Mouse (Mus musculus): Measurements from ENCODE around the gene Kazald1. TPM values are rescaled to one million over a fixed set of nuclear protein-coding genes. Genes with fewer than 3 reads are reported as not detected.

Gene Kazald1
- polyA plus RNA-seq, 1 experiment = 10.4 TPM

- Histone ChIP-seq H3K4me1 (ENCODE audit: control insufficient read depth, insufficient read depth, low read length) (peaks cover 4% of the 10 kb centered on the region; the same call in 1 of the 2 replicates), H3K4me3 (replicated peaks; ENCODE audit: extremely low read depth, low read depth, low read length) (no peak overlapping the region)
- no peak for TF ChIP-seq POLR2A (IDR thresholded peaks at IDR 0.05; ENCODE audit: borderline replicate concordance, extremely low read depth, low read depth, low read length)
- TF ChIP-seq CTCF (IDR thresholded peaks at IDR 0.05; ENCODE audit: insufficient read depth, low read length) = peak; percentile 42
- DNase-seq = peak; percentile 29
- WGBS = 21% methylated on average over 11 of the region's 11 CpGs
Observed at GRCm38 (mm10) chr19:45081841-45082550, 7.0 kb downstream of the Kazald1 start.

- H3K4me1 ChIP-seq (ENCODE audit: control insufficient read depth, insufficient read depth, low read length) = no peaks in the 10 kb centered on the region
- 18% methylated on average over 11 of the region's 11 CpGs for WGBS
- DNase-seq = no peak
- no peak overlapping the region for H3K4me3 ChIP-seq (replicated peaks; ENCODE audit: extremely low read depth, low read depth, low read length)
- TF ChIP-seq CTCF (IDR thresholded peaks at IDR 0.05; ENCODE audit: insufficient read depth, low read length) (no peak), POLR2A (IDR thresholded peaks at IDR 0.05; ENCODE audit: borderline replicate concordance, extremely low read depth, low read depth, low read length) (no peak)
Observed at GRCm38 (mm10) chr19:45097868-45098267, 22.8 kb downstream of the Kazald1 start.

DNA sequence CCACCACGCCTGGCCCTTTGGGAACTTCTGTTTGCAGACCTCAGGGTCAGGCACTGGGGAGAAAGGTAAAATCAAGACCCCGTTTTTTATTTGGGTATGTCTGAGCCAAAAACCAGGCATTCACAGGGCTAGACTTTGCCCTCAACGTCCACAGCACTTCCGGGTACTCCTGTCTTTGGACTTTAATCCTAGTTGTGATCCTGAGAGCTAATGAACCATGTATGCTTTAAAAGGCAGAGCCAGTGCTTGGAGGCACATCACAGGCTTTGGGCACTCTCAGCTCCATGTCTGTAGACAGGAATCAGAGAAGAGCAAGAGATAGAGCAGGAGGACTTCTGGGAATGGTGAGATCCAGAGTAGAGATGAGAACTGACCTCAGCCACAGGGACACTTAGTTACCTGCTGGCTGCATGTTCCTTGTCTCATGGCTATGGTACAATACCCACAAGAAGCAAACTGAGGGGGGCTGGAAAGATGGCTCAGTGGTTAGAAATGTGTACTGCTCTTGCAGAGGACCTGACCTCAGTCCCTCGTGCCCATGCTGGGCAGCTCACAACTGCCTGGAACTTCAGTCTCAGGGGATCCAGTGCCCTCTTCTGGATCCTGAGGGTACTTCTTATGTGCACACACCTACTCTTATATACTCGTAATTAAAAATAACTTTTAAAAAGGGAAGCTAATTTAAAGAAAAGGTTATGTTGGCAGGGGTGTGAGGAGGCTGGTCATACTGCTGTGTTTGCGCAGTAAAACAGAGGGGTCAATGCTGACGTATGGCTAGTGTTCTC is 25.6 kb downstream of the Kazald1 start:
- no peak for DNase-seq
- TF ChIP-seq CTCF (IDR thresholded peaks at IDR 0.05; ENCODE audit: insufficient read depth, low read length) = no peak
- TF ChIP-seq POLR2A (IDR thresholded peaks at IDR 0.05; ENCODE audit: borderline replicate concordance, extremely low read depth, low read depth, low read length) = no peak
- H3K4me3 ChIP-seq (replicated peaks; ENCODE audit: extremely low read depth, low read depth, low read length) = no peak overlapping the region
- no peaks in the 10 kb centered on the region for H3K4me1 ChIP-seq (ENCODE audit: control insufficient read depth, insufficient read depth, low read length)
- 73% methylated on average over 8 of the region's 8 CpGs for WGBS

- Histone ChIP-seq H3K4me1 (ENCODE audit: control insufficient read depth, insufficient read depth, low read length) (no peaks in the 10 kb centered on the region), H3K4me3 (replicated peaks; ENCODE audit: extremely low read depth, low read depth, low read length) (no peak overlapping the region)
- WGBS = 52% methylated on average over 1 of the region's 1 CpGs
- TF ChIP-seq CTCF (IDR thresholded peaks at IDR 0.05; ENCODE audit: insufficient read depth, low read length) = no peak
- no peak for TF ChIP-seq POLR2A (IDR thresholded peaks at IDR 0.05; ENCODE audit: borderline replicate concordance, extremely low read depth, low read depth, low read length)
- no peak for DNase-seq
Observed at GRCm38 (mm10) chr19:45105591-45105990, 30.6 kb downstream of the Kazald1 start.

GRCm38 (mm10) chr19:45106689-45107088 is 31.6 kb downstream of the Kazald1 start:
- DNase-seq = no peak
- no peaks in the 10 kb centered on the region for H3K4me1 ChIP-seq (ENCODE audit: control insufficient read depth, insufficient read depth, low read length)
- no peak overlapping the region for H3K4me3 ChIP-seq (replicated peaks; ENCODE audit: extremely low read depth, low read depth, low read length)
- TF ChIP-seq POLR2A (IDR thresholded peaks at IDR 0.05; ENCODE audit: borderline replicate concordance, extremely low read depth, low read depth, low read length) = no peak
- no peak for TF ChIP-seq CTCF (IDR thresholded peaks at IDR 0.05; ENCODE audit: insufficient read depth, low read length)
- 28% methylated on average over 6 of the region's 6 CpGs for WGBS

GRCm38 (mm10) chr19:45110681-45111080 is 35.6 kb downstream of the Kazald1 start:
- no peak for DNase-seq
- WGBS = 54% methylated on average over 8 of the region's 8 CpGs
- Histone ChIP-seq H3K4me3 (replicated peaks; ENCODE audit: extremely low read depth, low read depth, low read length) (no peak overlapping the region), H3K4me1 (ENCODE audit: control insufficient read depth, insufficient read depth, low read length) (no peaks in the 10 kb centered on the region)
- TF ChIP-seq POLR2A (IDR thresholded peaks at IDR 0.05; ENCODE audit: borderline replicate concordance, extremely low read depth, low read depth, low read length) = no peak
- TF ChIP-seq CTCF (IDR thresholded peaks at IDR 0.05; ENCODE audit: insufficient read depth, low read length) = no peak

DNA sequence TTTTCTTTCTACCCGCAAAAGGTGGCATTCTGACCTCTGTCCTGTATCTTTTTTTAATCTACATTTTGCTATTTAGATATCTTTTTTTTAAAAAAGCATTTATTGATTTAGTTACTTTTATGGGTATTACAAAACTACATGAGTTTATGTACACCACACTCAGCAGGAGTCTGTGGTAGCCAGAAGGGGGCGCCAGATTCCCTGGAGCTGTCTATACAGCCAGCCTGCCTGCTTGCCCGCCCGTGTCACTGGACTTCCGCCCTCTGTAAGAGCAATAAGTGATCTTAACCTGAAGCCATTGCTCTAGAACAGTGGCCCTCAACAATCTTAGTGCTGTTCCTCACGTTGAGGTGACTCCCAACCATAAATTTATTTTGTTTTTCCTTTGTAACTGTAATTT is 37.4 kb downstream of the Kazald1 start:
- H3K4me3 ChIP-seq (replicated peaks; ENCODE audit: extremely low read depth, low read depth, low read length) = no peak overlapping the region
- TF ChIP-seq CTCF (IDR thresholded peaks at IDR 0.05; ENCODE audit: insufficient read depth, low read length) = no peak
- TF ChIP-seq POLR2A (IDR thresholded peaks at IDR 0.05; ENCODE audit: borderline replicate concordance, extremely low read depth, low read depth, low read length) = no peak
- no peak for DNase-seq
- WGBS = 81% methylated on average over 6 of the region's 6 CpGs
- no peaks in the 10 kb centered on the region for H3K4me1 ChIP-seq (ENCODE audit: control insufficient read depth, insufficient read depth, low read length)

DNA sequence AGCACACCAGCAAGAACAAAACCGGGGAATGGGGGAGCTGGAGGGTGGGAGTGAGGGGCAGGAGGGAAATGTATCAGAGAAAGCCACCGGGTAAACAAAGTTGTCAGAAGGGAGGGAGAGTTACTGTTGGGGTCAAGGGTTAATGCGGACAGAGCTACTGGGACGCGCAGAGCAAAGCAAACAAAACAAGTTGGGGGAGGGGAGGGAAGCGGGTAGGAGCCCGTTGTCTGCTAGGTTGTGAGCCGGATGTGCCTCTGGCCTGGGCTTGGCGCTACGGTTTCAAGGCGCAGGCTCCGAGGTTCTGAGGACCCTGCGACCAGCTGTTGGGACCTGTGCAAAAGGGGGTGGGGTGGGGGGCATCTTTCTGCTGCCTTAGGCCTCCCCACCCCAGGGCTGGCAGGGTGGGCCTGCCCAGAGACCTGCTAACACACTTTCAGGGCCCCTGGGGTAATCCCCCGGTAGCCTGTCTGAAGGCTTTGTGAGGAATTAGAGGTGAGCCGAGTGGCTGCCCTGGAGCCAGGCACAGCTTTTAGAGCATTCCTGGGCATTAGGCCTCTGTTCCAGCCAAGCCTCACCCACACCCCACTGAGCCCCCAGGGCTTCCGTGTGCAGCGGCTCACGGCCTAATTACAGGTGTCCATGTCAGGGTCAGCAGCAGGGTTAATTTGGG is 38.9 kb downstream of the Kazald1 start:
- DNase-seq = no peak
- Histone ChIP-seq H3K4me1 (ENCODE audit: control insufficient read depth, insufficient read depth, low read length) (no peaks in the 10 kb centered on the region), H3K4me3 (replicated peaks; ENCODE audit: extremely low read depth, low read depth, low read length) (no peak overlapping the region)
- WGBS = 16% methylated on average over 18 of the region's 18 CpGs
- TF ChIP-seq POLR2A (IDR thresholded peaks at IDR 0.05; ENCODE audit: borderline replicate concordance, extremely low read depth, low read depth, low read length) = no peak
- no peak for TF ChIP-seq CTCF (IDR thresholded peaks at IDR 0.05; ENCODE audit: insufficient read depth, low read length)

DNA sequence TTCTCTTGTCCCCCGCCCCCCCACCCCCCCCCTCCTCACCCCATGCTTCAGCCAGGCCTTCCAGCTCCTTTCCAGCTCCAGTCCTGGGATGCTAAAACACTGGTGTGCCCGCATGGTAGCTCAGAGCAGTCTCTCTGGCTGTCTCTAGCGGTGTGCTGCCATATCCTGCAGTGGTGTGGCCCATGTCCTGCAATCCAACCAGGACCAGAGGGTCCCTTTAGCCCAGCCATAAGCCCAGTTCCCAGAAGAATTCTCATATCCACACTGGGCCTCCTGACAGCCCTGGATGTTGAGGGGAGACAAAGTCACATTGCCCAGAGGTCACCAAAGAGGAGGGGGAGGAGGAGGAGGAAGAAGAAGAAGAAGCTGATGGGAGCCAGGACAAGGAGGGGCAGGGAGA is 39.7 kb downstream of the Kazald1 start:
- WGBS = 66% methylated on average over 2 of the region's 3 CpGs
- H3K4me3 ChIP-seq (replicated peaks; ENCODE audit: extremely low read depth, low read depth, low read length) = no peak overlapping the region
- TF ChIP-seq POLR2A (IDR thresholded peaks at IDR 0.05; ENCODE audit: borderline replicate concordance, extremely low read depth, low read depth, low read length) (no peak), CTCF (IDR thresholded peaks at IDR 0.05; ENCODE audit: insufficient read depth, low read length) (no peak)
- no peak for DNase-seq
- H3K4me1 ChIP-seq (ENCODE audit: control insufficient read depth, insufficient read depth, low read length) = no peaks in the 10 kb centered on the region

Data from lung, adult 2 months (tissue).